Mouse (Mus musculus) brain, embryonic 18.5 days (tissue): Measurements from ENCODE around the gene Lix1l.
"Not testable (repeated sequence)": the region's sequence is repeated elsewhere in the genome, so short reads cannot be mapped to it uniquely, and the experiment has no call there.

ENCODE experiments used
- DNase-seq: peaks from one replicate; pipeline ENCODE4 v3.0.0-alpha.2; 2012; ENCODE audit warnings: low read depth, low spot score

Gene Lix1l

GRCm38 (mm10) chr3:96632058-96632457 lies 31.1 kb downstream of the Lix1l start:
- no peak for DNase-seq

- DNase-seq = no peak
Measured at GRCm38 (mm10) chr3:96634015-96634414, 33.1 kb downstream of the Lix1l start.

GRCm38 (mm10) chr3:96634928-96635879 lies 34.3 kb downstream of the Lix1l start, which contains the start of the genes Pex11b and Gm42957:
Pex11b (plus strand) TSS chr3:96635376.
Gm42957 (plus strand) TSS chr3:96635474.
- peak; percentile 70 for DNase-seq

GRCm38 (mm10) chr3:96635906-96636305 lies 35.0 kb downstream of the Lix1l start:
- DNase-seq = no peak

GRCm38 (mm10) chr3:96636448-96636847 lies 35.5 kb downstream of the Lix1l start:
- no peak for DNase-seq

- no peak for DNase-seq
Measured at GRCm38 (mm10) chr3:96639219-96639618, 38.3 kb downstream of the Lix1l start.

- DNase-seq = no peak
Measured at GRCm38 (mm10) chr3:96645018-96645649, 44.2 kb downstream of the Lix1l start, which contains the start of gene Itga10. Itga10 (plus strand) TSS chr3:96645584.

GRCm38 (mm10) chr3:96647365-96647764 lies 46.4 kb downstream of the Lix1l start:
- no peak for DNase-seq

- DNase-seq = no peak
Measured at GRCm38 (mm10) chr3:96660901-96661300, 60.0 kb downstream of the Lix1l start.

GRCm38 (mm10) chr3:96662731-96663316 lies 61.9 kb downstream of the Lix1l start:
- DNase-seq = no peak

GRCm38 (mm10) chr3:96663432-96664239 lies 62.7 kb downstream of the Lix1l start:
- peak; percentile 69 for DNase-seq

- not testable (repeated sequence) for DNase-seq
Measured at GRCm38 (mm10) chr3:96665732-96666363, 64.9 kb downstream of the Lix1l start.

- no peak for DNase-seq
Measured at GRCm38 (mm10) chr3:96666916-96667315, 66.0 kb downstream of the Lix1l start.

- no peak for DNase-seq
Measured at GRCm38 (mm10) chr3:96667316-96667715, 66.4 kb downstream of the Lix1l start.

GRCm38 (mm10) chr3:96668424-96669067 lies 67.6 kb downstream of the Lix1l start:
- DNase-seq = no peak

- DNase-seq = peak; percentile 30
Measured at GRCm38 (mm10) chr3:96669727-96670468, 68.9 kb downstream of the Lix1l start, which contains the start of gene Ankrd35. Ankrd35 (plus strand) TSS chr3:96670131.

GRCm38 (mm10) chr3:96671519-96671918 lies 70.6 kb downstream of the Lix1l start:
- DNase-seq = no peak

- no peak for DNase-seq
Measured at GRCm38 (mm10) chr3:96673514-96673913, 72.6 kb downstream of the Lix1l start.

GRCm38 (mm10) chr3:96674442-96674841 lies 73.5 kb downstream of the Lix1l start:
- no peak for DNase-seq
